Mouse (Mus musculus): Measurements from ENCODE around the gene Ispd.

- TF ChIP-seq CTCF (IDR thresholded peaks at IDR 0.05; ENCODE audit: low read depth) = no peak
- no peak for TF ChIP-seq EP300 (IDR thresholded peaks at IDR 0.05; ENCODE audit: low read depth)
Observed at GRCm38 (mm10) chr12:36468325-36469044, 87.2 kb downstream of the Ispd start.

All from liver, postnatal 0 days (tissue).